Mouse (Mus musculus): ENCODE measurements around the gene Klrb1a. TPM values are rescaled to one million over a fixed set of nuclear protein-coding genes. Genes with fewer than 3 reads are reported as not detected.
A peak's percentile ranks its signal among the peaks of the same experiment; 100 is the strongest.

Gene Klrb1a
- polyA plus RNA-seq, 1 experiment: 0.29 TPM

DNA sequence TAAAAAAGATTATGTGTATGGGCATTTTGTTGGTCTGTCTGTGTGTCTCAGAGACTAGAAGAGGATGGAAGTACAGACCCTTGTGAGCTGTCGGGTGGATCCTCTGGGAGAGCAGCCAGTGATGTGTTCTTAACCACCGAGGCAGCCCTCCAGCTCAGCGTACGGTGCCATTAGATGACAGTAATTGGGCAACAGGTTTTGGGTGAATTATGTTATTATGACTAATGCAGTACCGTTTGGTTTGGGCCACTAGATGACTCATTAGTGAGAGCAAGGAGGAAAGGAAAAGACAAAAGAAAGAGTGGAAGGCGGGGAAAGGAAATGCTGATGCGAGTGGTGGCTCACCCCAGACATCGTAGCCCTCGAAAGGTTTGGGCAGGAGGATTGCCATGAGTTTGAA lies 28.7 kb downstream of the Klrb1a start:
- H3K36me3 ChIP-seq (ENCODE audit: control insufficient read depth, insufficient read depth): no peaks in the 10 kb centered on the region
- no peak overlapping the region for H3ac ChIP-seq (ENCODE audit: control insufficient read depth, insufficient read length)
- TF ChIP-seq CEBPB (IDR thresholded peaks at IDR 0.05; ENCODE audit: insufficient read depth, poor library complexity, severe bottlenecking) (0 out of 2 replicates have a peak, but pooled peaks have one; percentile 28), MYOD1 (IDR thresholded peaks at IDR 0.05; ENCODE audit: control insufficient read depth in 1 of 3, insufficient read length in 2 of 3, low read depth in 2 of 3) (no peak)
- H3K27me3 ChIP-seq (ENCODE audit: control insufficient read depth, insufficient read depth, insufficient read length): no peaks in the 10 kb centered on the region
- H3K4me2 ChIP-seq (ENCODE audit: low read depth): no peak overlapping the region
- no peak overlapping the region for H3K4me3 ChIP-seq
- no peaks in the 10 kb centered on the region for H3K79me2 ChIP-seq (ENCODE audit: control insufficient read depth, insufficient read depth)

DNA sequence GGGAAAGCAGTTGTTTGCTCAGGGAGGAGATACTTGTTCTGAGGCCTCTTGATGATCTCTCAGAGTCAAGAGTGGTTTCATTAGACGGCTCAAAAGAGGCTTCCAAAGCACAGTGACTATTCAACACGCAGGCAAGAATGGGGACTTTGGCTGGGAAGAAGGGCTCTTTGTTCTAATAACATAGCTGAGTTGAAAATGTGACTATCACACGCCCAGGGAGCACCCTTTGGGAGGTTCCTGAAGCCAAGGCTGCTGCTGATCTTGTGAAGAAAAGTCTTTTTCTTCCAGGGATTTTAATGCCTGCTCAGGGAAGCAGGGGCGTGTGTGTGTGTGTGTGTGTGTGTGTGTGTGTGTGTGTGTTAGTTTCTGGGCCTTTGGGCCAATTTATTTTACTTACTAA lies 33.9 kb downstream of the Klrb1a start:
- no peak overlapping the region for H3K4me3 ChIP-seq
- H3K79me2 ChIP-seq (ENCODE audit: control insufficient read depth, insufficient read depth): no peaks in the 10 kb centered on the region
- no peaks in the 10 kb centered on the region for H3K27me3 ChIP-seq (ENCODE audit: control insufficient read depth, insufficient read depth, insufficient read length)
- H3ac ChIP-seq (ENCODE audit: control insufficient read depth, insufficient read length): no peak overlapping the region
- no peak overlapping the region for H3K4me2 ChIP-seq (ENCODE audit: low read depth)
- no peaks in the 10 kb centered on the region for H3K36me3 ChIP-seq (ENCODE audit: control insufficient read depth, insufficient read depth)
- no peak for TF ChIP-seq MAX (IDR thresholded peaks at IDR 0.05; ENCODE audit: low read depth)
- TF ChIP-seq TCF12 (IDR thresholded peaks at IDR 0.05; ENCODE audit: insufficient read depth, poor library complexity, severe bottlenecking): no peak
- TF ChIP-seq USF1 (IDR thresholded peaks at IDR 0.05; ENCODE audit: low read depth): no peak
- no peak for TF ChIP-seq CEBPB (IDR thresholded peaks at IDR 0.05; ENCODE audit: insufficient read depth, poor library complexity, severe bottlenecking)
- no peak for TF ChIP-seq MYOG (IDR thresholded peaks at IDR 0.05; ENCODE audit: control insufficient read depth in 1 of 3, insufficient read depth in 1 of 3, insufficient read length in 2 of 3, low read depth in 2 of 3)
- no peak for TF ChIP-seq E2F4 (IDR thresholded peaks at IDR 0.05; ENCODE audit: insufficient read depth)
- TF ChIP-seq REST (IDR thresholded peaks at IDR 0.05; ENCODE audit: insufficient read depth, insufficient read length): no peak
- no peak for TF ChIP-seq POLR2A (IDR thresholded peaks at IDR 0.05; ENCODE audit: insufficient read length, low read depth)
- TF ChIP-seq TCF3 (IDR thresholded peaks at IDR 0.05; ENCODE audit: insufficient read length, low read depth): no peak
- TF ChIP-seq SRF (IDR thresholded peaks at IDR 0.05; ENCODE audit: control insufficient read depth, insufficient read length, low read depth): no peak
- no peak for TF ChIP-seq MYOD1 (IDR thresholded peaks at IDR 0.05; ENCODE audit: control insufficient read depth in 1 of 3, insufficient read length in 2 of 3, low read depth in 2 of 3)
- TF ChIP-seq POLR2AphosphoS2 (IDR thresholded peaks at IDR 0.05; ENCODE audit: insufficient read length, low read depth): no peak

DNA sequence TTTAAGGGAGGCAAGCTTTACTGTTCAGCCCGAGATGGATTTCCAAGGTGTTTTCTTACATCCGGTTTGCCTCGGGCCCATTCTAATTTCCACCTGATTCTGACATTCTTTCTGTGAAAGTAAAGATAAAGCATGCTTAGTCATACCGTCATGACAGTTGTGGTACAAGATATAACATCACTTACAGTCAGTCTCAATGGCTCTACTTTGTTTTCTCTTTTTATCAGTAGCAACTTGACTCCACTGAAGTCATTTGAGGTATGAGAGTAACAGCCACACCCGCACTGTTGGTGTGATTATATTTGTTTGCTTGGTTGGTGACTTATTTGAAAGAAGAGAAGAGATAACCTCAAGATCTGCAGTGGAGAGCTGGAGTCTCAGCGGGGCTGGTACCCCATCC lies 35.7 kb downstream of the Klrb1a start:
- no peak overlapping the region for H3ac ChIP-seq (ENCODE audit: control insufficient read depth, insufficient read length)
- H3K4me3 ChIP-seq: no peak overlapping the region
- TF ChIP-seq SRF (IDR thresholded peaks at IDR 0.05; ENCODE audit: control insufficient read depth, insufficient read length, low read depth): no peak
- TF ChIP-seq TCF12 (IDR thresholded peaks at IDR 0.05; ENCODE audit: insufficient read depth, poor library complexity, severe bottlenecking): no peak
- no peak for TF ChIP-seq MAX (IDR thresholded peaks at IDR 0.05; ENCODE audit: low read depth)
- TF ChIP-seq MYOD1 (IDR thresholded peaks at IDR 0.05; ENCODE audit: control insufficient read depth in 1 of 3, insufficient read length in 2 of 3, low read depth in 2 of 3): no peak
- TF ChIP-seq REST (IDR thresholded peaks at IDR 0.05; ENCODE audit: insufficient read depth, insufficient read length): no peak
- TF ChIP-seq CEBPB (IDR thresholded peaks at IDR 0.05; ENCODE audit: insufficient read depth, poor library complexity, severe bottlenecking): no peak
- TF ChIP-seq MYOG (IDR thresholded peaks at IDR 0.05; ENCODE audit: control insufficient read depth in 1 of 3, insufficient read depth in 1 of 3, insufficient read length in 2 of 3, low read depth in 2 of 3): no peak
- TF ChIP-seq E2F4 (IDR thresholded peaks at IDR 0.05; ENCODE audit: insufficient read depth): no peak
- no peaks in the 10 kb centered on the region for H3K36me3 ChIP-seq (ENCODE audit: control insufficient read depth, insufficient read depth)
- no peaks in the 10 kb centered on the region for H3K79me2 ChIP-seq (ENCODE audit: control insufficient read depth, insufficient read depth)
- no peak overlapping the region for H3K4me2 ChIP-seq (ENCODE audit: low read depth)
- no peaks in the 10 kb centered on the region for H3K27me3 ChIP-seq (ENCODE audit: control insufficient read depth, insufficient read depth, insufficient read length)

DNA sequence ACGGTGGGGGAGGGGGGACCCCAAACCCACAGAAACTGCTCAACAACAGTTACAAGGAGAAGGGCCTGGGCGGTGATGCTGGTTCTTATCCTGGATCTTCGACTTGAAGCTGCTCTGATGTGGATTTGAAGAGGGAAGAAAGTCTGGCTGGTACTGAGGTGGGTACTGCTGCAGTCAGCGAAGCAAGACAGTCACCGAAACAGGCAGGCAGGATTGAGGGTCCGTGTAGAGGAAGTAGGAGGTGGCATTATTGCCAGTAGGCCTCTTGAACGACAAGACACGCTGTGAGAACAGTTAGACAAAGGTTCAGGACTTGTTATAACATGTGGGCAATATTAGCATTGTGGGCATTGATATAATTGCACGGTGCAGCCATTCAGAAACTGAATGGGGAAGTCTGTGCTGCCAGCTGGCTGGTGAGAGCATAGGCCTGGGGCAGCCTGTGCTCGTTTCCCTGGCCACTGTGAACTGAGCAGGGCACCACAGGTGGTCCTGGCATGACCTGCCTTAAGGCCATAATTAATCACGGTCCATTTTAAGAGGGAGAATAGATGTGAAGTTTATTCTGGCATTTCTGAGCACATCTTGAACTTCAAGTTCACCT lies 37.6 kb downstream of the Klrb1a start:
- TF ChIP-seq TCF3 (IDR thresholded peaks at IDR 0.05; ENCODE audit: insufficient read length, low read depth) (no peak), SRF (IDR thresholded peaks at IDR 0.05; ENCODE audit: control insufficient read depth, insufficient read length, low read depth) (no peak), MYOG (IDR thresholded peaks at IDR 0.05; ENCODE audit: control insufficient read depth in 1 of 3, insufficient read depth in 1 of 3, insufficient read length in 2 of 3, low read depth in 2 of 3) (no peak), REST (IDR thresholded peaks at IDR 0.05; ENCODE audit: insufficient read depth, insufficient read length) (no peak), CEBPB (IDR thresholded peaks at IDR 0.05; ENCODE audit: insufficient read depth, poor library complexity, severe bottlenecking) (no peak), MYOD1 (IDR thresholded peaks at IDR 0.05; ENCODE audit: control insufficient read depth in 1 of 3, insufficient read length in 2 of 3, low read depth in 2 of 3) (no peak), USF1 (IDR thresholded peaks at IDR 0.05; ENCODE audit: low read depth) (no peak), TCF12 (IDR thresholded peaks at IDR 0.05; ENCODE audit: insufficient read depth, poor library complexity, severe bottlenecking) (no peak), E2F4 (IDR thresholded peaks at IDR 0.05; ENCODE audit: insufficient read depth) (no peak), POLR2A (IDR thresholded peaks at IDR 0.05; ENCODE audit: insufficient read length, low read depth) (no peak)
- no peak overlapping the region for H3K4me3 ChIP-seq
- H3K36me3 ChIP-seq (ENCODE audit: control insufficient read depth, insufficient read depth): no peaks in the 10 kb centered on the region
- H3K4me2 ChIP-seq (ENCODE audit: low read depth): no peak overlapping the region
- no peaks in the 10 kb centered on the region for H3K79me2 ChIP-seq (ENCODE audit: control insufficient read depth, insufficient read depth)
- H3ac ChIP-seq (ENCODE audit: control insufficient read depth, insufficient read length): no peak overlapping the region
- H3K27me3 ChIP-seq (ENCODE audit: control insufficient read depth, insufficient read depth, insufficient read length): no peaks in the 10 kb centered on the region

DNA sequence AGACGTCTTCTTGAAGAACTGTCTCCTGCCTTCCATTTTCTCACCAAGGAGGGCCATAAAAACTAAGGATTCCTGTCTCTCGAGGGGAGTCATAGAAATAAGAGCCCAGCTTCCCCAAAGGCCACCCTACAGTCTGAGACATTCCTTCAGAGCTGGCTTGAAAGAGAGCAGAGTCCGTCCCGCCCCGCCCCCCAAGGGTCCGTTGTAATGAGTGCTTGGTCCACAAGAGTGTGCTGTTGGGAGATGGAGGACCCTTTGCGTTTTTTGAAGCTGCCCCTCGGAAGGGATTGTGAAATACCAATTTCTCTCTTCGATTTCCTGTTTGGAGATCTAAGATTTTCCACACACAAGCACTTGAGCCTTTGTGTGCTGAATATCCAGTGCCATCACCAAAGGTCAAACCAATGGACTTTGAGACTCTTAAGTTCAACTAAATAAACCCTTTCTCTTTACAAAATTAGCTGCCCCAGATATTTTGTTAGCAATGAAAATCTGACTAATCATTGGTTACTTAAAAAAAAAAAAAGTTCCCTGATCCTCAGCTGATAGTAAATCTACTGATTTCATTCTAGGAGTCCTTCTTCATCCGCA lies 39.2 kb downstream of the Klrb1a start:
- TF ChIP-seq POLR2A (IDR thresholded peaks at IDR 0.05; ENCODE audit: insufficient read length, low read depth) (no peak), MYOD1 (IDR thresholded peaks at IDR 0.05; ENCODE audit: control insufficient read depth in 1 of 3, insufficient read length in 2 of 3, low read depth in 2 of 3) (no peak), MAX (IDR thresholded peaks at IDR 0.05; ENCODE audit: low read depth) (no peak), POLR2AphosphoS2 (IDR thresholded peaks at IDR 0.05; ENCODE audit: insufficient read length, low read depth) (no peak), REST (IDR thresholded peaks at IDR 0.05; ENCODE audit: insufficient read depth, insufficient read length) (no peak), SRF (IDR thresholded peaks at IDR 0.05; ENCODE audit: control insufficient read depth, insufficient read length, low read depth) (no peak), CEBPB (IDR thresholded peaks at IDR 0.05; ENCODE audit: insufficient read depth, poor library complexity, severe bottlenecking) (no peak)
- H3K4me3 ChIP-seq: no peak overlapping the region
- no peaks in the 10 kb centered on the region for H3K79me2 ChIP-seq (ENCODE audit: control insufficient read depth, insufficient read depth)
- no peak overlapping the region for H3ac ChIP-seq (ENCODE audit: control insufficient read depth, insufficient read length)
- H3K27me3 ChIP-seq (ENCODE audit: control insufficient read depth, insufficient read depth, insufficient read length): no peaks in the 10 kb centered on the region
- no peaks in the 10 kb centered on the region for H3K36me3 ChIP-seq (ENCODE audit: control insufficient read depth, insufficient read depth)
- H3K4me2 ChIP-seq (ENCODE audit: low read depth): no peak overlapping the region

All from myocyte (in vitro differentiated cells).